Mouse (Mus musculus) c-Kit-negative CD71-positive TER-119-positive erythroid progenitor cells, embryonic 14.5 days (primary cell): ENCODE data around the gene Cdh12.
"Not testable (repeated sequence)": the region's sequence is repeated elsewhere in the genome, so short reads cannot be mapped to it uniquely, and the experiment has no call there.

Source experiments
- DNase-seq: peaks from one replicate; pipeline ENCODE4 v3.0.0-alpha.2; 2013; ENCODE audit warnings: low read depth, low spot score

Cdh12 gene

GRCm38 (mm10) chr15:21109009-21109841 lies 660.2 kb downstream of the Cdh12 start:
- no peak for DNase-seq

GRCm38 (mm10) chr15:21109889-21110500 lies 660.9 kb downstream of the Cdh12 start:
- DNase-seq, result no peak

GRCm38 (mm10) chr15:21110874-21111603 lies 662.0 kb downstream of the Cdh12 start:
- DNase-seq, result no peak

GRCm38 (mm10) chr15:21114775-21115174 lies 665.7 kb downstream of the Cdh12 start:
- DNase-seq, result peak; percentile 12

GRCm38 (mm10) chr15:21130660-21131059 lies 681.6 kb downstream of the Cdh12 start:
- DNase-seq, result no peak

GRCm38 (mm10) chr15:21132999-21133398 lies 683.9 kb downstream of the Cdh12 start:
- DNase-seq, result no peak

- DNase-seq, result no peak
Measured at GRCm38 (mm10) chr15:21146896-21147295, 697.8 kb downstream of the Cdh12 start.

GRCm38 (mm10) chr15:21153602-21154001 lies 704.5 kb downstream of the Cdh12 start:
- DNase-seq, result no peak

- DNase-seq, result no peak
Measured at GRCm38 (mm10) chr15:21179727-21180126, 730.7 kb downstream of the Cdh12 start.

GRCm38 (mm10) chr15:21180191-21180590 lies 731.1 kb downstream of the Cdh12 start:
- no peak for DNase-seq

- no peak for DNase-seq
Measured at GRCm38 (mm10) chr15:21185799-21186198, 736.7 kb downstream of the Cdh12 start.

GRCm38 (mm10) chr15:21210089-21210488 lies 761.0 kb downstream of the Cdh12 start:
- not testable (repeated sequence) for DNase-seq

- DNase-seq, result no peak
Measured at GRCm38 (mm10) chr15:21223006-21223405, 773.9 kb downstream of the Cdh12 start.

GRCm38 (mm10) chr15:21261318-21261717 lies 812.3 kb downstream of the Cdh12 start:
- DNase-seq, result no peak

- no peak for DNase-seq
Measured at GRCm38 (mm10) chr15:21269856-21270255, 820.8 kb downstream of the Cdh12 start.

- no peak for DNase-seq
Measured at GRCm38 (mm10) chr15:21297051-21297450, 848.0 kb downstream of the Cdh12 start.

GRCm38 (mm10) chr15:21315457-21315856 lies 866.4 kb downstream of the Cdh12 start:
- DNase-seq, result no peak

GRCm38 (mm10) chr15:21343853-21344252 lies 894.8 kb downstream of the Cdh12 start:
- no peak for DNase-seq

GRCm38 (mm10) chr15:21344323-21344722 lies 895.3 kb downstream of the Cdh12 start:
- no peak for DNase-seq

- DNase-seq, result no peak
Measured at GRCm38 (mm10) chr15:21344749-21345148, 895.7 kb downstream of the Cdh12 start.

GRCm38 (mm10) chr15:21355356-21356101 lies 906.5 kb downstream of the Cdh12 start:
- DNase-seq, result no peak

GRCm38 (mm10) chr15:21366366-21366765 lies 917.3 kb downstream of the Cdh12 start:
- no peak for DNase-seq
